Mouse (Mus musculus): Measurements from ENCODE around the gene Pabpn1. TPM values are rescaled to one million over a fixed set of nuclear protein-coding genes. Genes with fewer than 3 reads are reported as not detected.

Pabpn1 gene
- total RNA-seq, 2 experiments from 2014 or later: 159 to 198 TPM

DNA sequence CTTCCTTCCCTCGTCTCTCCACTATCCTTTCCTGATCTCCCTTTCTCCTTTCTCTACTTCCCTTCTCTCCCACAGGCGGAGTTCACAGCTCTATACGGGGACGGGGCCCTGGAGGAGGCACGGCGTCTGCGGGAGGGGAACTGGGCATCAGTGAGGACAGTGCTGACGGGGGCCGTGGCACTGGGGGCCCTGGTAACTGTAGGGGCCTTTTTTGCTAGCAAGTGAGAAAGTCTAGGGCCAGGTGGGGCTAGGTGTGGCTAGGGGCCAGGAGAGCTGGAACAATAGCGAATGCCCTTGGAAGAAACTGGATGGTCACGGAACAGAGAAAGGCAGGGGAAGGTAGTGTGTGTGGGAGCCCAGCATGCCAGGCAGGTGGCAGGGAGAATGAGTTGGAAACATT lies 7.0 kb upstream of the Pabpn1 start:
- no peak for DNase-seq

DNA sequence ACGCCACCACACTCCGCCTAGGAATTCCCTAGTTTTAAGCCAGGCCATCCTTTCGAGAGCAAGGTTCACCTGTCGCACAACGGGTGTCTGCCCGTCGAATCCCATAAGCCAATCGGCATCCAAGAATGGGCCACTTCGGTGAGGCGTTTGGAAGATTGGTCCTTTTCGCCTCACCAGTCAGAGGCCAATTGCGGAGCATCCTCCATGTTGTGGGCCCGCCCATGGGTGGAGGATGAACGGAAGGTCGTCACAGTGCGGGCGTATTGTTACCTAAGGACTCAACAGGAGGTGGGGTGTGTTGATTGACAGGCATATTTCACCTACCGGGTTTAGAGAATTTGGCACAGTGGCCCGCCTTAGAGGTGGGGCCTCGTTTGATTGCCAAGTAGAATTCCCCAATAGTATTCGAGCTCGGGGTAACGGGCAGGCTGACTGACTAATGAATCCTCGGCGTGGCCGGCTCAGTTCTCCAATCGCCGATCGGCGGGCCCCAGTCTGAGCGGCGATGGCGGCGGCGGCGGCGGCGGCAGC lies 1.4 kb downstream of the Pabpn1 start:
- peak; percentile 96 for DNase-seq

DNA sequence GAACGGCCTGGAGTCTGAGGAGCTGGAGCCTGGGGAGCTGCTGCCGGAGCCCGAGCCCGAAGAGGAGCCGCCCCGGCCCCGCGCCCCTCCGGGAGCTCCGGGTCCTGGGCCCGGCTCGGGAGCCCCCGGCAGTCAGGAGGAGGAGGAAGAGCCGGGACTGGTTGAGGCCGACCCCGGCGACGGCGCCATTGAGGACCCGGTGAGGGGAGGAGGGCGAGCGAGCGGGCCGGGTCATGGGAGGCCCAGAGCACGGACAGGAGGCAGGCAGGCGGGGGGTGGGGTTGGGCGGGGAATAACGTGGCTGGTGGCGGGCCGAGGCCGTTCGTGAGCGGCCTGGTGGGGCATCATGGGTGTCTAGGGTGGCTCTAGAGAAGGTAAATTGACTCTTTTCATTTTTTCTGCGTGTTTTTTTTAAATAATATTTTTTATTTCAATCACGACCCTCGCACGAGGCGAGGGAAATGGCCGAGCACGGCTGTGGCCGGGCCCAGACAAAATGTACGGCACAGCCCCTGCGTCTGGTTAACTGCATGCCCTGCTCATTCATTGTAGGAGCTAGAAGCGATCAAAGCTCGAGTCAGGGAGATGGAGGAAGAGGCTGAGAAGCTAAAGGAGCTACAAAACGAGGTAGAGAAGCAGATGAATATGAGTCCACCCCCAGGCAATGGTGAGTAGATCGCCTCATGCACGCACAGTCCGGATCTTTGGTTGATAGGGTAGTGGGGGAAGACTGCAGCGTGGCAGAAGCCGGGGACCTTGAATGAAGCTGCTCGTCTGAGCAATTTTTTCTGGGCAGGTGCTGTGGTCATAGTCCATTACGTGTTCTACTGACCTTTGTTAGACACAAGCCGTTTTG lies 2.2 kb downstream of the Pabpn1 start:
- peak; percentile 77 for DNase-seq

DNA sequence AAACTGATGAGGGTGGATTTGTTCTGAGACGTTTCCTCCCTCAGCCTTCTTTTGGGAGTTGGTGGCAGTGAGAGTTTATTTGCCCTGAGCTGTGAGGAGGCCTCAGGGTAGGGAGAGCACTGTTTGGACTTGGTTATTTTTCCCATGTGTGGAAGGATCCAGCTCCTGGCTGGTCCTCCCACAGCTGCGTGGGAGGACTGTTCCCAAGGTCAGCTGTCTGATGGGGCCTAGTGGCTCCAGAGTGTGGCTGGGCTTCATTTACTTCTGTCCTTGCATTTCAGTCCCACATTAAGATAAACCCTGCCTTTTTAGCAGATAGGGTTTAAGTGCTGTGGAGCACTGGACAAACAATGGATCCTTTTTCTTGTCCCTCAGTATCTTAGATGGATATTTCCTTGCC lies 5.1 kb downstream of the Pabpn1 start:
- peak; percentile 27 for DNase-seq

DNA sequence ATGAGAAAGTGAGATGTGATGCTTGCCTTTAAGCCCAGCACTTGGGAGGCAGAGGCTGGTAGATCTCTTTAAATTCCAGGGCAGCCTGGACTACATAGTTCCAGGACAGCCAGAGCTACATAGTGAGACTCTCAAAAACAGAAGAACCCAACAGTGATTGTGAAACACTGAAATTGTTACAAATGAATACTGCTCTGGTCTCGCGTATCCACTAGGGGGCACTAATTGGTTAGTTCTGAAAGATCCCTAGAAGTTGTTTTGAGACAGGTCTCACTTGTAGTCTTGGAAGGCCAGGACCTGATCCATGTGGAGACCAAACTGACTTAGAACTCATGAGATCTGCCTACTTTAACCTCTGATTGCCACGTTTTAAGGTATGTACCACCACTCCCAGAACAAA lies 8.1 kb downstream of the Pabpn1 start:
- DNase-seq: peak; percentile 76

DNA sequence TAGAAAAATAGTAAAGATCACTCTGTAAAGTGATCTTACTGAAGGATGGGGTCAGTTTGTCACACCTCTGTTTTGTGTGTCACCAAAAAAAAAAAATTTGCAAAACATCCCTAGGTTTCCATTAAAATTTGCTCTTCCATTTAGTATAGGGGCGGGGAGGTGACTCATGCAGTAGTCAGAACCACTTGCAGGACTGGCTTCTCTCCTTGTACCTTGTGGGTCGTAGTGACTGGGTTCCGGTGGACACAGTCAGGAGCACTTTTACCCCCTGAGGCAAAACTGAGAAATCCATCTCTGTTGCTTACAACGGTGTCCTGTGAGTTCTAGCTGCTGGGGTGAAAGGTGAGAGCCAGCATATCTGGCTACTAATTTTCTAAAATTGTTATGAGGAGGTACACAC lies 11.3 kb downstream of the Pabpn1 start:
- no peak for DNase-seq

DNA sequence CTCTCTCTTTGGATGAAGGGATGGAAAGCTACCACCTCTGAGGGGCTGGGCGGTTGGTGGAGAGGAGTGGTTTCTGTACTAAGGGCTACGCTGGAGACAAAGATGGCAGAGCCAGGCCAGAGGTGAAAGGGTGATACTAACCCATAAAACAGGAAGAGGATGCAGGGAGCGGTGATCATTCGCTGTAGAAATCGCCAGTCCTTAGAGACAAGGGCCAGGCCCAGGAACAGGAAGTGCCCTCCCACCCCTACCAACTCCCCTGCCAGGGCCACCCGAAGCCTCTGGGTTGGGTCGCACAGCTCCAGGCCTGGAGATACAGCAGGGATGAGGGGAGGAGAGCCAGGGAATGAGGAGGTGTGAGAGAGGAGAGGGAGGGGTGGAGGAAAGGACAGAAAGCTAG lies 16.4 kb downstream of the Pabpn1 start:
- DNase-seq: no peak

DNA sequence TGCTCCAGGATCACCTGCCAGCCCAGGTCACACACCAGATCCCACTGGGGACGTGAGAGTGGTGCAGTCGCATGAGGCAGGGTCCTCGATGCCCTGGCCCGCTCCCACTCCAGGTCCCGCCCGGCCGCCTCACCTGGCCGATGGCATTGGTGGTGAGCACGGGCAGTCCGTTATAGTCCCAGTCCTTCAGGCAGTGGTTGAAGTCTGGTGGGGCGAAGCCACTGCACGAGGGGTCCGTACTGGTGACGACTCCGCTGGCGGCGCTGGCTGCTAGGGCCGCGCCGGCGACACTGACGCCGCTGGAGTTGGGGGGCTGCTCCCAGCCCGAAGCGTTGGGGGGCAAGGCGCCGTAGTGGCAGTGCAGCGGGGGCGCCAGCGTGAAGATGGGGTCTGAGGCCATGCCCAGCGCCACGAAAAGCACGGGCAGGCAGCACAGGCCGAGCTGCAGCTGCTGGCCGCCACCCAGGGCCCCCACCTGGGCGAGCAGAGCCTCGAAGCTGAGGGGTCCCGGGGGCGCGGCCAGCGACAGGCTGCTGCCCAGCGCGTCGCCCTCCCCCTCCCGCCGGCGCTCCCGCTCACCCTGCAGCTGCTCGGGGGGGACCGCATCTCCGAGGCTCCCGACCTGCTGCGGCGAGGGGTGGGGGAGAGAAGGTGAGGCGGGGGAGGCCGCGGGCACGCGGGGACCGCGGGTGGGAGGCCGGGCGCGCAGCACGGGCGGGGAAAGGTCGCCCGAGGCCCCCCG lies 20.0 kb downstream of the Pabpn1 start:
- DNase-seq: no peak

DNA sequence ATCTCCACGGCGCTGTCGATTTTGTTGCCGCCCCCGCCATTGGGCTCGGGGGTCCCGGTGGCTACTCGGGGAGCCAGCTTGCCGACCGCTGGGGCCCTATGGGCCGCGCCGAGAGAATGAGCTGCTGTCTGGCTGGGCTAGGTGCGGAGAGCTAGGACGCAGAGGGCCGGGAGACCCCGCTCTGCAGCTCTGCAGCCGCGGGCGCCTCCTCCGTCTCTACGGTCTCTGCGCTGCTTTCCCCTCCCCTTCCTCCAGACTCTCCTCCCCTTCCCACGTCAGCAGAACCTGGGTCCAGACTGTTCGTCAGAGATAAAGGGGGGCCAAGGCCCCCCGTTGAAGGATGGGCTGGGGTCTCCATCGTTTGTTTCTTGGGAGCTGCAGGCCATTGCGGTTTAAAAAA lies 20.6 kb downstream of the Pabpn1 start, which contains the start of gene Slc22a17:
Gene Slc22a17 (minus strand): TSS at position 247 of the 400 bp plus-strand sequence.
- peak; percentile 82 for DNase-seq

DNA sequence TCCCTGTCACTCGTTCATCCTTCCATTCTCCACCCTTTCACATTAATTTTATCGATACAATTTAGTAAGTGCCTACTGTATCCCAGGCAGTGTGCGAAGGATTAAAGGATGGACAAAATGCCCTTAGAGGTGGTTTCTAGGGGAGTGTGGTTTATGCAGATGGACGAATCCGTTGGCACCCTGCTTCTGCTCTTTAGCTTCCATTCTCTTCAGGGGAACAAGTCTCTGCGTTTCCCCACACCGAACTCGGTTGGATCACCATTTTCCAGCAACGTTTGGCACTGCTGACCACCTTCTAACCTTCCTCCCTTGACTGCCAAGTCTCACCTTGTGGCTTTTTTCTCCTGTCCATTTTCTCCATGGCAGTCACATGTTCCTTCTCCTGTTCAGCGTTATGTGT lies 21.0 kb downstream of the Pabpn1 start:
- no peak for DNase-seq

DNA sequence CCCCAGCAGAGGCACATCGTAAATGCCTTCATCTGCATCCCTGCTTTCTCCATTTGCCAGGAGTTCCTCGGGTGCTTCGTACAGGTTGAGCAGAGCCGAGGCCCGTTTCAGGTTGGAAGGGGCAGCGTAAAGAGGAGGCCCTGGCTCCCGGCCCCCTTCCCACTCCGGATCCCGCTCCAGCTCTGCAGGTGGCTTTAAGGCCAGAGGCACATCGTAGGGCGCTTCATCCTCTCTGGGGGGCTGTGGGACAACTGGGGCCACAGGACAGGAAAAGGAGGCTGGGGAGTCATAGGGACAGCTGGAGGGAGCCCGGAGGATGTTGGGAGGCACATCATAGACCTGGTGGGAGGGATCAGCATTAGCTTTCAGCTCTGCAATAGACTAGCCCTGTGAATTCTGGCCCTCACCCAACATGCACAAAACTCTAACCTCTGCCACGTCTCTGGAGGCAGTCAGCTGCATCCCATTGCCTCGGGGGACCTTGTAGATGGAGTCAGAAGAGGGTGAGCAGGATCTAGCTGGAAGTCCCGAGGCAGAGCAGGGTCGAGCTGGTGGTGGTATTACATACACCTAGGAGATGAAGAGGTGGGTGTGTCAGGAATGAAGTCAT lies 27.9 kb downstream of the Pabpn1 start:
- no peak for DNase-seq

DNA sequence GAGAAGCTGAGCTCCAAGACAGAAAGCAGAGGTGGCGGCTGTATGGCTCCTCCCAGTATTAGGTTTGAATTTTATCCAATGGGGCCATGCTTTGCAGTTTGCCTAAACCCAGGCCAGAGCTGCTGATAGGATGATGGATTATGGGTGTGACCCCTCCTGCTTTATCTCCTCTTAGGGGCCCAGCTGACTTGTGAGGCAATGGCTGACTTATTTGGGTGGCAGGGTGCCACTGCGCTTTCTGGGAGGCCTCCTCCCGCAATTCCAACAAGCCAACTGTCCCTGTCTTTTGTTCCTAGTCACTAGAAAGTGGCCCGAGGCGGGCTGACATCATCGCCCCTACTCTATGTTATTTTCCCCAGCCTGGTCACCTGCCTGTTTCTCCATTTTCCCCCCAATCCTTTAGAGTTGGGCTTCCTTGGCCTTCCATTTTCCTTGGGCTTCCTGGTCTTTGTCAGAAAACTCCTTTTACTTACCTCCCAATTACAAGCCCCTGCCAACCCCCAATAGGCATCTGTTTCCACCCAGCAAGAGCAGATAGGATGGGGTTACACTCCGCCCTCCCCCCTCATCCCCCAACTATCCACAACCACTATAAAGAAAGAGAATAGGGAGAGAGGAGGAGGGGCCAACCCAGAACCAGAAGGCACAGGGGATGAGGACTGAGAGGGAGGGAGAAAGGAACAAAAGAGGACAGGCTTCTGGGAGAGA lies 32.5 kb downstream of the Pabpn1 start:
- DNase-seq: peak; percentile 52

DNA sequence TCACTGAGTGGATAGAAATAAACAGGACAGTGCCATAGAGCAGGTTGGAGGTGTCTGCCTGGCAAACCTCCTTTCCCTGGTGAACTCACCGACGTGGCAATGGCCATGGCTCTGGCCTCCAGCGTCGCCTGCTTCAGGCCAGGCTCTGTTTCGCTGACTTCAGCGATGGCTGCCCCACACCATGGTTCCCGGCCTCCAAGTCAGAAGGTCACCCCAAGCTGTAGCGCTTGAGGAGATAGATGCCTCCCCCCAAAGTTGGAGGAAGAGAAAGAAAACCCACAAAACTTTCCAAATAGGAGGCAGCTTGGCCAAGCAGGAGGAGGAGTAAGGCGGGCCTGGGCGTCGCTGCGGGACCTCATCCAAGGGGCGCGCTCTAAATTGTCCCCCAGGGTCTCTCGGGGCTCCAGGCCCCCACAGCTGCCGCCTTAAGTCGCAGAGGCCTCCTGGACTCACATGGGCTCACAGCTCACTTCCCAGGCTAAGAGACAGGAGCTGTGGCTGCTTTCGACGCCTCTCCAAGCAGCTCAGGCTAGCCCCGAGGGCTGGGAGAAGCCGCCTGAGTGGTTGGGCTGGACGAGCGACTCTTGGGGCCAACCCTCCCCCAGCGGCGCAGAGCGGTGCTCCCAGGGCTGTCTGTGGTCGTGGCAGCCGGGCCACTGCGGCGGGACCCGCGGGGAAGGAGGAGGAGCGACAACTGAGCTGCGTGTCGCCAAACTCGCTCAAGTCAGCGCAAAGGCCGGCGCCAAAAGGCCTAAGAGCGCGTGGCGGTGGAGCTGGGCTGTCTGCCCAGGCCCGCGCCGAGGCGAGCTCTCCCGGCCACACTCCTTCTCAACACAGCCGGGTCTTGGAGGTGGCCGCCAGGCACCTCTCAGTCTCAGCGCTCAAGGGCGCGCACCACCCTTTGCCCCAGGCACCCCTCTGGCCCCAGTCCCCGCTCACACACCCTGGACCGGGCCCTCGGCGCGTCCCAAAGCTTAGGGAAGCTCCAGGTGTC lies 33.3 kb downstream of the Pabpn1 start, which contains the start of gene Efs:
Gene Efs (minus strand): TSS at position 778 of the 994 bp plus-strand sequence.
- peak; percentile 75 for DNase-seq

DNA sequence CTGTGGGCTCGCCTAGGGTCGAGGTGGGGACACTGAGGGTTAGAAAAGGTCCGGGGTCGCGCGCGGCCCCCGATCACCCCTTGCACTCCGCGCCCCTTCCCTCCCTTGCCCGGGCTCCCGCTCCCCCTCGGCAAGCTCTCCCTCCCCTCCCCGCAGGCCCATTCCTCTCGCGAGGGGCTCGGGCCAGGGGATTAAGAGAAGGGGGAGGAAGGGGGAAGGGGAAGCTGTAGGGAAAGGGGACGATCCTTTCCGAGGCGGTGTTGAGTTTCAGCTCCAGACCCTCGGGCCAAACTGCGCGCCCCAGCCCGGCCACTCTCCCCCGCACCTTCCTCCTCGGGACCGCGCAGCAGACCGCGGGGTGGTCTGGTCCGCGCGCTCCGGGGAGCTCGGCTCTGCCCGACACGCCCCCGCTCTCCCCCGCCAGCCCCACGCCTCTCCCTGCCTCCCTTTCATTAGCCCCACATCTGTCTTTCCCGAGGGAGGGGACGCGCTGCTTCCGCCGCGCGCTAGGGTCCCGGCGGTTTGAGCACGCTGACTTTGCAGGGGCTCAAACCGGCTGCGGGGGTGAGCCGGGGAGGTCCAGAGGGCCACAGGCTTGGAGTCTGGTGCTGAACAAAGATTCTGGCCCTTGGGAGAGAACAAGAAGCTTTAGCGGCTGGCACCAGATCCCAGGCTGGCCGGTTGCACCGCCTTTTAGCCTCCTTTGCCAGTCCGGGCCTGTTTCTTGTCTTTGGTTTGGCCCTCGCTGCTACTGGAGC lies 34.3 kb downstream of the Pabpn1 start:
- DNase-seq: peak; percentile 63

DNA sequence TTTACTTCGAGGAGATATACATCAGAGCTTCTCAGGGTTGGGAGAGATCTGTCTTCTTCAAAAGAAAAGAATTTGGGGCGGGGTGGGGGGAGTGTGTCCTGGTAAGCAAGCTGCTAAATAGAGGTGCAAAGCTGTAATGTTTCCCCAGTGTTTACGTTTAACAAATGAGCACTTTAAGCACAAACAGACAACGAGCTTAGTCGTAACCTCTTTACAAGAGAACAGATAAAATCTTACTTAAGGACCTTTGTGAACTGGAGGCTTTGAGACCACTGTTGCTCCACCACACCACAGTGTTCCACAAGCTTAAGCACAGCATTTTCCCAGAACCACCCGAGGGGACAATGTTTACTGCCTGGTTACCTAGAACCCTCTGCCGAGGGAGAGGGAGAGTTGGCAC lies 35.0 kb downstream of the Pabpn1 start:
- no peak for DNase-seq

DNA sequence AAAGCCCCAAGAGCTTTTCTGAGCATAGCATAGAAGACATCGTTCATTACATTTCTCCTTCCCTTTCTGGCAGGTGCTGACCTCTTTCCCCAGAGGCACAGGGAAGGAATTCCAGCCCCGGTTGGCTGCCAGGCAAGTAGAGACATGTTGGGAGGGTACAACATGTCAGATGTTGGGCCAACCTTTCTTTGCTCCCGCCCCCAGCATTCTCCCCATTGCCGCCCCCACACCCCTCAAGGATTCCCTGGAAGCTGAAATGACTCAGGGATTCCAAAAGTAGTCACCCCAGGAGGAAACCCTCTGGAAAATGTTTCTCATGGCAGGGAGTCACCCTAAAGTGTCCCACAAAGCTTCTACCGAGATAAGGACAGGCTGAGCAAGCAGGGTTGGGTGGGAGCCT lies 37.5 kb downstream of the Pabpn1 start:
- no peak for DNase-seq

DNA sequence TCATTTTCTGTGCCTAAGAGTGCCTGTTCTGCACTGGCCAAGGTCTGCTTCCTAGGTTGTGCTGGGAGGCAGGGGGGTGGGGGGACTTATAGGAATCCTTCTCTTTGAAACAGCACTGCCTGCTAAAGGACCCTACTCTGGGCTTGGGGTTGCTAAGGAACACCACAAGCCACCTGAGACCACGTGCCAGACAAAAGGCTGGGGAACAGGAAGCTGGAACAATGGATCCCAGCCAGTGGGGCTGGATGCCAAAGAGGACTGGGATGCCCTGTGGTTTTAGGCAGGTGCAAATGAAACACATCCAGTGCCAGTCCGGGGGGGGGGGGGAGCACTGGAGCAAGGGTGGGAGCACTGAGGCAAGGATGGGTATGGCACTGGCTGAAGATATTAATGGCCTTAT lies 38.1 kb downstream of the Pabpn1 start:
- no peak for DNase-seq

DNA sequence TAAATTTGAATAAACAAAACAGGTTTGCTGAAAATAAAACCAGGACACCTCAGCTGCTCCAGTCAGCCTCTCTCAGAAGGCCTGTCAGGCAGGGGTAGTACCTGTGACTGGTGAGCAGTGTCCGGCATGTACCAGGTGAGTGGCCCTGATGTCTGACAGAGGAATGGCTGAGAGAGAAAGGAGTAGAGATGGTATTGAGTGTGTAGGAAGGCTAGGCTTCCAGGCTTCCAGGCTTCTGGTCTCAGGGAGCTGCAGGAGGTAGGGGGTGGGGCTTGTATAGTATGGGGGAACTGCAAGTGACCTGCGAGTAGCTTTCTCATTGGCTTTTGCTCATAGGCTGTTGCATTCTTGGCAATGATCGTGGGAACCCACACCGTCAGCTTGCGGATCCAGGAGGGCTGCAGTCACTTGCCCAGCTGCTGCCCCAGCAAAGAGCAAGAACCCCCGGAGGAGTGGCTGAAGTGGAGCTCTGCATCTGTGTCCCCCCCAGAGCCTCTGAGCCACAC lies 40.4 kb downstream of the Pabpn1 start, which contains the start of gene Il25:
Gene Il25 (plus strand): TSS at position 51 of the 506 bp plus-strand sequence.
- no peak for DNase-seq
